In the genomic region with DNA sequence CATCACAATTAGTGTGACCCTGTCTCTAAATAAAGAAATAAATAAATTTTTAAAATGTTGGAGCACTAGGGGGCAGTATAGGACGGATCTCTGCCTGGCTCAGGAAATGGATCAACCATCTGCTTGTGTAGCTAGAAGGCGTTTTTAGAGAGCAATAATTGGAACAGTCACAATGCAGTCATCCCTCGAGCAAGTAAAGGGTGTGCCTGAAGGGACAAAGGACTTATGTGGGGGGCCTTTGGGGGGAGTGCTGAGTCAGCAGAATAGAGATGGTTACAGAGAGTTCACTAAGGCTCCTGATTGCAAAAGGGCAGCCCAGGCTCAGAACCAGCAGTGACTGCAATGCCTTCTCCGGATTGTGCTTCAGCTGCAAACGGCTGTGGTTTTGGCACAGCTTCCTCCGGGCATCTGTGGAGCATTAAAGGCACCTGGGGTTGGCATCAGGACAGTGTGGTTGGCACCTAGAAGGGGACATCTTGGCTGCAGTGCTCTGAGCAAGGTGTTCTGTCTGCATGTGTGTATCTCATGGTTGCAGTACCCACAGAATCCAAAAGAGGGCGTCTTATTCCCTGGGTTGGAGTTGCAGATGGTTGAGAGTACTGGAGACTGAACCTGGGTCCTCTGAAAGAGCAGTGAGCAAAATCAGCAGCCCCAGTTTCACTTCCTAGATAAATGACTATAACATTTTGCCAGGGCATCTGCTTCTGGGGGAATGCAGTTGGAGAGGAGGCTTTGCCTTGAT, we compare ENCODE assay signal across 9 mouse cellular contexts. TPM values are rescaled to one million over a fixed set of nuclear protein-coding genes. Genes with fewer than 3 reads are reported as not detected.
DNase-seq lines count a peak whose midpoint lies in the region; ATAC-seq and TF ChIP-seq lines count a peak whose summit lies in the region.
"Had no signal": no experiment of that assay in that cellular context is flagged by ENCODE, and none has a peak within 500 bp of the region (broad histone marks: within the 10 kb centered on the region; RNA-seq: fewer than 3 reads in every experiment).

No protein-coding gene starts in this region.

- H3K9me3 ChIP-seq in forebrain, embryonic 15.5 days: no peaks in the 10 kb centered on the region
- H3K9me3 ChIP-seq: limb, embryonic 15.5 days had no signal

- H3K4me1 ChIP-seq in thymus, adult 2 months (replicated peaks; ENCODE audit: control insufficient read depth, insufficient read depth, low read length): no peaks in the 10 kb centered on the region
- peaks cover 9% of the 10 kb centered on the region for H3K4me1 ChIP-seq in forebrain, embryonic 15.5 days

- 7% methylated on average over 7 of the region's 7 CpGs for WGBS in thymus, adult 2 months
- 18% methylated on average over 7 of the region's 7 CpGs for WGBS in forebrain, embryonic 15.5 days

- ATAC-seq in forebrain, embryonic 15.5 days (replicated peaks): peak; percentile 43
- ATAC-seq in megakaryocyte-erythroid progenitor cell, adult 5-6 weeks (replicated peaks; ENCODE audit: low FRiP score, low TSS enrichment, poor library complexity, severe bottlenecking): peak; percentile 60
- ATAC-seq in monocyte, adult 5-6 weeks (replicated peaks; ENCODE audit: insufficient number of reproducible peaks, low FRiP score, low TSS enrichment, poor library complexity, severe bottlenecking): no peak

- no peak overlapping the region for H3K4me3 ChIP-seq in thymus, adult 2 months (ENCODE audit: control insufficient read depth, insufficient read depth, low read length)
- H3K4me3 ChIP-seq in forebrain, embryonic 15.5 days: no peak overlapping the region
- H3K4me3 ChIP-seq: limb, embryonic 15.5 days had no signal

- H3K27me3 ChIP-seq in thymus, adult 2 months (ENCODE audit: control insufficient read depth, insufficient read depth, low read length): no peaks in the 10 kb centered on the region
- H3K27me3 ChIP-seq in forebrain, embryonic 15.5 days: no peaks in the 10 kb centered on the region
- H3K27me3 ChIP-seq: limb, embryonic 15.5 days had no signal

- no peak for TF ChIP-seq CTCF in thymus, adult 2 months (IDR thresholded peaks at IDR 0.05; ENCODE audit: borderline replicate concordance, control insufficient read depth, extremely low read depth, insufficient read depth, low read length, poor library complexity)

- DNase-seq in cerebellum, adult 18-20 months: peak; percentile 41 to 50
- no peak for DNase-seq in cerebellum, adult 11-12 months
- DNase-seq in thymus, postnatal 25 days: peak; percentile 15
- no peak for DNase-seq in thymus, adult 2 months
- DNase-seq in layer of hippocampus, adult 8-10 months (ENCODE audit: low spot score in 2 of 2): peak; percentile 37 to 40

- H3K4me2 ChIP-seq in forebrain, embryonic 15.5 days (replicated peaks): no peak overlapping the region
- H3K4me2 ChIP-seq: limb, embryonic 15.5 days had no signal

- H3K9ac ChIP-seq in forebrain, embryonic 15.5 days (replicated peaks): no peak overlapping the region
- H3K9ac ChIP-seq: limb, embryonic 15.5 days had no signal

- TF ChIP-seq POLR2A in thymus, adult 2 months (IDR thresholded peaks at IDR 0.05; ENCODE audit: control insufficient read depth, extremely low read depth, insufficient read depth, low read length, poor library complexity): no peak

- no peak overlapping the region for H3K27ac ChIP-seq in thymus, adult 2 months (ENCODE audit: control insufficient read depth, insufficient read depth, low read length)
- H3K27ac ChIP-seq in forebrain, embryonic 15.5 days (replicated peaks): peak overlapping the region; percentile 78
- H3K27ac ChIP-seq: limb, embryonic 15.5 days had no signal

- no peaks in the 10 kb centered on the region for H3K36me3 ChIP-seq in thymus, adult 2 months (ENCODE audit: control insufficient read depth, insufficient read depth, low read length)
- H3K36me3 ChIP-seq in forebrain, embryonic 15.5 days: no peaks in the 10 kb centered on the region
- H3K36me3 ChIP-seq: limb, embryonic 15.5 days had no signal

RNA-seq across cellular contexts. Expression of a gene that starts 7.2 kb away (rescaled TPM):
- polyA plus RNA-seq in thymus, adult 2 months (2012; rRNA removed): 86.0 and 132 TPM in 2 replicates
- 193 and 201 TPM in 2 replicates for polyA plus RNA-seq in forebrain, embryonic 15.5 days (2015; fragmentation: Nextera tagmentation; extraction: Ambion mirVana)
- total RNA-seq in layer of hippocampus, adult 8-10 months (2022): 100 to 1,000 TPM in 1 of 4 experiments, 10 to 100 TPM in 3; 83.2 to 104 (median 89.6) TPM
- 89.6 and 95.3 TPM in 2 replicates for total RNA-seq in megakaryocyte-erythroid progenitor cell, adult 5-6 weeks (2014; fragmentation: Nextera tagmentation)
- total RNA-seq in megakaryocyte-erythroid progenitor cell, adult 5-6 weeks (2017): 36.8 and 60.7 TPM in 2 replicates
- 18.0 to 45.7 TPM (median 45.0 TPM) in 3 replicates for total RNA-seq in monocyte, adult 5-6 weeks (2017)

RNA-seq across cellular contexts. Expression of a gene that starts 29.5 kb away (rescaled TPM):
- 12.9 and 15.7 TPM in 2 replicates for polyA plus RNA-seq in thymus, adult 2 months (2012; rRNA removed)
- polyA plus RNA-seq in forebrain, embryonic 15.5 days (2015; fragmentation: Nextera tagmentation; extraction: Ambion mirVana): 2.2 and 2.4 TPM in 2 replicates
- total RNA-seq in layer of hippocampus, adult 8-10 months (2022): 1 to 10 TPM; 2.8 to 3.6 (median 2.9) TPM
- 188 and 259 TPM in 2 replicates for total RNA-seq in megakaryocyte-erythroid progenitor cell, adult 5-6 weeks (2014; fragmentation: Nextera tagmentation)
- total RNA-seq in megakaryocyte-erythroid progenitor cell, adult 5-6 weeks (2017): 119 and 168 TPM in 2 replicates
- not detected in 3 replicates for total RNA-seq in monocyte, adult 5-6 weeks (2017)

RNA-seq across cellular contexts. Expression of a gene that starts 35.1 kb away (rescaled TPM):
- 0.19 and 0.24 TPM in 2 replicates for polyA plus RNA-seq in thymus, adult 2 months (2012; rRNA removed)
- not detected in 2 replicates for polyA plus RNA-seq in forebrain, embryonic 15.5 days (2015; fragmentation: Nextera tagmentation; extraction: Ambion mirVana)
- under 1 TPM in 1 of 4 experiments, not detected in 3; 0.14 TPM for total RNA-seq in layer of hippocampus, adult 8-10 months (2022)
- not detected in 2 replicates for total RNA-seq in megakaryocyte-erythroid progenitor cell, adult 5-6 weeks (2014; fragmentation: Nextera tagmentation)
- total RNA-seq in megakaryocyte-erythroid progenitor cell, adult 5-6 weeks (2017): not detected in 2 replicates
- total RNA-seq in monocyte, adult 5-6 weeks (2017): 0.85 to 0.95 TPM in 2 of 3 replicates, not detected in the other

Comparison
In these comparisons a context has a peak if more than half of its experiments do, and no peak if none do; other contexts are left out.
1. DNase-seq: peak in cerebellum, adult 18-20 months (2 of 2), thymus, postnatal 25 days (single experiment) and layer of hippocampus, adult 8-10 months (2 of 2); none in cerebellum, adult 11-12 months (single experiment) and thymus, adult 2 months (single experiment).
2. RNA of a gene that starts 29.5 kb away (total RNA-seq): 119 to 259 TPM in megakaryocyte-erythroid progenitor cell, adult 5-6 weeks; 2.8 to 3.6 TPM in layer of hippocampus, adult 8-10 months and not detected in monocyte, adult 5-6 weeks; every median in the first group is over 10 times any median in the second.